Mouse (Mus musculus): ENCODE measurements around the gene Ddx27.

GRCm38 (mm10) chr2:167030507-167030906 lies 15.5 kb downstream of the Ddx27 start:
- no peak for TF ChIP-seq POLR2A (IDR thresholded peaks at IDR 0.05; ENCODE audit: insufficient read depth, low read depth, low read length)
- no peak for TF ChIP-seq CTCF (IDR thresholded peaks at IDR 0.05; ENCODE audit: insufficient read depth, low read depth, low read length)
